Mouse (Mus musculus) gonadal fat pad, adult 2 months (tissue): ENCODE data around the gene 4930452B06Rik. TPM values are rescaled to one million over a fixed set of nuclear protein-coding genes. Genes with fewer than 3 reads are reported as not detected.

Experiments used
- DNase-seq: peaks from one replicate; pipeline ENCODE4 v3.0.0-alpha.2; 2012; ENCODE audit warnings: low read depth
- polyA plus RNA-seq: library from polyadenylated mRNA; depleted of rRNA; stranded (reverse); fragments of >200 nt; gene quantifications from 2 replicates; pipeline ENCODE4 v1.2.3, GENCODE M21; 2012

Gene 4930452B06Rik
- polyA plus RNA-seq, 1 experiment = 1.8 TPM

DNA sequence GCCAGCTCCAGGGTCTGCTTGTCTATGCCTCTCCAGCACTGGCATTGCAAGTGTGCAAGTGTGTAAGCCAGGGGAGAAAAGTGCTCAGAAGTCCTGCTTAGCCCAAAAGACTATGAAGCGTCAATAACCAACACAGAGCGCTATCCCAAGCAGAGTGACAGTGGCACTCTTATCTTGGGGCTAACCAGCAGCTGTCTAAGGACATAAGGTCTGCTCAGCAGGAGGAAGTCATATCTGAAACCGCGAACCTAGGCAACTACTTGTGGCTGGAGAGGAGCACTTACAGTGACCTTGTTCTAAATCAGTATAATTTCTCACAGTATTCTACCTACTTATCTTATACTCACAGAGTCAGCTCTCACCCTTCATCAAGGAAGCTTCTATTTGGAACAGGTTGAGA is 214.9 kb downstream of the 4930452B06Rik start:
- no peak for DNase-seq

DNA sequence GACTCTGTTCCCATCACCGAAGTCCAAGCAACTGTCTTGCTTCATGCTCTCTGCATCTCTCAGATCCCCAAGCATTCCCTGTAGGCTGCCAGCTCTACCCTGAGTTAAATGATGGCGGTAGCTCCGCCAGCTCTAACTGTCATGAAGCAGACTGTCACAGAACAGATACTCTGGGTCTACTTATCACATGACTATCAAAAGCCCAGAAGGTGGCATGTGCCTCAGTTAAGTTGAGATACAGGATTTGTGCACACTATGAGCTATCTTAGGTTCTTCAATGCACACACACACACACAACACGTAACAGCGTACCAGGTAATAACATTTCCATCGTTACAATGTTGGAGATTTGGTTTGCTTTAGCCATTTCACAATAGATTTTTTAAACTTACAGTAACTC is 215.7 kb downstream of the 4930452B06Rik start:
- no peak for DNase-seq

DNA sequence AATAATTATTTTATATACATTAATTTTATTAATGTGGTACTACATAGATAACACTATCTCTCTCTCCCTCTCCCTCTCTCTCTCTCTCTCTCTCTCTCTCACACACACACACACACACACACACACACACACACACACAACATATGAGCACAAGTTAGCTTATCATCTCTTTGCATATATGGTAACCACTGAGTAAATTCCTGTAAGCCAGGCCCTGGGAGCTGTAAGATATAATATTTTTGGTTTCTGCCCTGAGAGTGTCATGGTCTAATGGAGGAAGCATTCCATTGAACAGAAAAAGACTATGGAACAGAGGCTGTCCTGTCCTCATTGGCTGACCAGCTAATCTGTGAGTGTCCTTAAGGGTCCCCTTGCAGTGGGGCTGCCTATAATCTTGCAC is 216.7 kb downstream of the 4930452B06Rik start:
- DNase-seq = no peak

DNA sequence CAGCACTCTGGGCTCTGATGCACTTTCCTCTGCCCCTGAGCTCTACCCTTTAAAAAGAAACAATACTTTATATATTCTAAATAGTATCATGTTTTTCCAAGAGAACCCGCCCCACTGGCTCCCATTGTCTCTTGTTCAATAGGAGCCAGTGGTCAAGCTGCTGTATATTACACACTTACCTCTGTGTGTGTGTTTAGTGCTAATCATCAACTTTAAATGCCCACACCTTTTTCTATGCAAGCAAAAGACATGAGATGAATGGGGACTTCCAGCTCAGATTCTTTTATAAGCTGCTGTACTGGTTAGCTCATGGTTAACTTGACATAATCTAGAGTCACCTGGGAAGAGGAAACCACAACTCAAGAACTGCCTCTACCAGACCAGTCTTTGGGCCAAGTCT is 218.7 kb downstream of the 4930452B06Rik start:
- no peak for DNase-seq

DNA sequence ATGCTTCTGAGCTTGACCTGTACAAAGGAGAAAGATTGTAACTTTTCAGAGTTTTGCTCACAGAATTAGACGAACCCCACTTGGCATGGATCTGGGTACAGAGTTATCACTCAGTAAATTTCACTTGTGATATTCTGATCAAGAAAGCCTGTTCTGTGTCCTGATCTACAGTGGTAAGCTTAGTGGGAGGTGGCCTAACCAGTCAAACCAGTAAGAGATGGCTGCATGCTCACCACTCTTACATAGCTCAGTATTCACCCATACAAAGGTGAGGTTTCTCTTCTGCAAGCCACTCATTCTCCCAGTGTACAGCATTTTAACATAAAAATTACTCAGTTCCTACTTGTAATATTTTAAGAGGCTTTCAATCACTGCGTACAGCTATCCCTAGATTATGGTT is 221.7 kb downstream of the 4930452B06Rik start:
- no peak for DNase-seq

DNA sequence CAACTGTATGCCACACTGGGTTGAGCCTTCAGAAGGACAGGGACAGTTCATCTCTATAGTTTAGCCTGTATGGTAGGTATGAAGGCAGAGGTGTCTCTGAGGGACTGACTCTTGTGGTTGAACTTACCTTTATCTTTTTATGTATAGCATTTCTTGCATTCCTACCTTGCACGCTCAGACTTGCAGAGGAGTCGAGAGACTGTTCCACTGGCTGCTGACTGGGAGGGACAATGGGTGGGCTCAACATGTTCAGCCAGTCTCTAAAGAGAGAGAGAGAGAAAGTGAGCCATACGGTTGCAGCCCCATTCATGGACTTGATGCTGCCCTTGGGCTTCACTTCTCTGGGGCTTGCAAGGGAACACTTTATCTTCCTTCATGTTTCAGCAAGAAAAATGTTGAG is 223.3 kb downstream of the 4930452B06Rik start:
- DNase-seq = no peak

DNA sequence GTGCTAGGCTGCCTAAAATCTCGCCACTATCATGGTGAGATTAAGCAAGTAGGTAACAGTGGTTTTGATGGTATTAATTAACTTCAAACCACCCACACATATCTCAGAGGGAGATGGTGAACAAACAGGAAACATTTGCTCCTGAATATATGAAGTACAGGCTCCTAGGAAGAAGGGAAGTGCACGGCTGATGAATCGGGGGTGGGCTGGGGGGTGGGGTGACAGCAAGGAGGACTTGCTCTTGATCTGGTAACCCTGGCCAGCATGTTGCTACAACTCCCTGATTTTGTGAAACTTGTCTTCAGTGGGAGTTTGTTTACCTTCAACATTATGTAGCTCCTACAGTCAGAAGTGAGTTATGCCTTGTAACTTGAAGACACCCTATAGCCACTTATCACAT is 224.4 kb downstream of the 4930452B06Rik start:
- no peak for DNase-seq

DNA sequence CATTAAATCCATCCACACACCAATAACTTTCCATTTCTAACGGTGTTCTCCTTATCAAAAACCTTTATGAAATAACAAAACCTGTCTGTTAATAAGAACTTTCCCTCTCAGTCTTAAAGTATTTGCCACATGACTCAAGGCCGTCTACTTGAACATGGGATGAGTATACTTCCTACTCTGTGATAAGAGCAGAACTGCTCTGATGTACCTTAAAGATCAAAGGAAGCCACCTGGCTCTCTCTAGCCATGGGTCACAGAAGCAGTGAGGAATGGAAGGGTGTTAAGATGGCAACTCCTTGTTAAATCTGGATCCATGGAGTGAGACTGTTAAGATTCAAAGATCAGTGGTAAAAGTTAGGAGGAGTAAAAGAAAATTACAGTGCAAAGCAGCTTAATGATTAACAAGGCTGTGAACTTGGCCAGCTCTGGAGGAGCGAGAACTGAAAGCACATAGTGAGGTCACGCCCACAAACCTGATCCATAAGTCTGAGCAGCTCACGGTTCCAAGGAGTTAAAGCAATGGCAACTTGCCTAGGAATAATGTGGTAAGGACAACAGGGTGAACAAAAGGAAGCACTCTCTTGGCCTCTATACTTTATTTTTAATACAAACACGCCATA is 235.3 kb downstream of the 4930452B06Rik start:
- no peak for DNase-seq

DNA sequence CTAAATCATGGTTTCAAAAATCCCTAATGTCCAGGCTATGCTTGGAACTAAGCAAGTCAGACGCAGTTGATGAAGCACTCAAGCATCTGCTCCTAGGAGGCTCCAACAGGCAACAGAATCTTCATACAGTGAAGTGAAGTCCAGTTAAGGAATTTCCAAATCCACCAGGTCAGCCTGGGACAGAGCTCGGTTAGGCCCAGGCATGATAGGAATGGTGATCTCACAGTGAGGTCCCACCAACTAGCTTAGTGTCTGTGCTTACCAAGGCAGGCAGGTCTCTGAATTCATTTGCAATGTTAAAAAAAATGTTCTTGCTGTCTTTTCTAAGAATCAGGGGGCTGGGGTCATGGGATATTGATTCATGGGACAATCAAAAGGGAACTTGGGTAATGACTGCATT is 236.3 kb downstream of the 4930452B06Rik start:
- no peak for DNase-seq

DNA sequence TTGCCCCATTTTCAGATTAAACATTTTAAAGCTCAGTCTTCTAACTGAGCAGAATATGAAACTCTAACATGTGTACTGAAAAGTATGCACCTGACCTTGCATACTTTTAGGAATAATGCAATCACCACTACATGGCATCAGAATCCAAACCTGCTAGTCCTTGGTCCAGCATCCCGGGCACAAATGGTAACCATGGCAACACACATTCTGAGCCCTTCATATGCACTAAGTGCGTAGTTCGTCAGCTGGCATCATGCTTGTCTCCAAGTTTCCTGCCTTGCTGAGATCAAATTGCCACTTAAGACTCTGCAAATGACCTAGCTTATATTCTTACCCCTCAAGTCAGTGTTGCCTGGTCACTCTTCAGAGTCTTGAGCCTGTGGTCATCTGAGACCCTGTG is 243.2 kb downstream of the 4930452B06Rik start:
- no peak for DNase-seq

DNA sequence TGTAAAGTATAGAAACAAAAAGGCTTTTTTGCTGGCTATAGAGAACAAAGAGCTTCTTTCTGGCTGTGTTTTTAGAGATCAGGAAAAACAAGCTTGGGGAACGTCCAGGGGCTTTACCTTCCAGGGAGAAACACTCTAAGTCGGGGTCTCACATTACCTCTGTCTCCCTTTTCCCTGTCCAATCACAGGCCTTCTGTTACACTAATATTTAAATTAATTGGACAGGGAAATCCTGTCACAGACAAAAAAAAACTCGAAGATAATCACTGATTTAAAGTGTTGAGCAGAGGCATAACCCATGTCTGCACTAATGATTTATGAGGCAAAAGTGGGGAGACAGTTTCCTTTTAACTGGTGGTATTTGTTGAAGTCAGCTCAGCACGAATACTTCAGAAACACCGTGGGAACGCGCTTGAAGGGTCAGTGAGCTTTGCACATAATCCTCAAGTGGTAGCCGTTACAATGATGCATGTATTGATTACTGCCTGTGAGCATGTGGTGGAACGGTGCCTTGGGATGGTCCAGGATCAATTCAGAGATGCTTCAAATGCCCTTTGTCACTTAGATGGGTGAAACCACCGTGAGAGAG is 244.7 kb downstream of the 4930452B06Rik start:
- no peak for DNase-seq

DNA sequence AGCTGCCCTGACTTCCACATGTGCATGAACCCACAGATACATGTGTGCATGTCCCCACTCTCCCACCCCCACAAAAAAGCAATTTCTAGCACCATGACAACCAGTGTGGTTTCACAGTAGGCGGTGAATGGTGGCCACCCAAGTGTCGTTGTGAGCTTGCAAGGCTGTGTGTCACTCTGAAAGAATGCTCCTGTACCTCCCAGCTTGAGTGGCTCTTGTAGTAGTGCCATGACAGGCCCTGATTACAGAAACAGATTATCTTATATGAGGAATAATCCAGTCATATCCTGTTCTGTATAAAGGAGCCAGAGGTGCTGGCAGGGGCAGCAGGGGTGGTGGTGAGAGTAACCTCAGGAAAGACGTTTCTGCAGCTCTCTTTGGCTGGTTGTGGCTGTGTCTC is 247.4 kb downstream of the 4930452B06Rik start:
- DNase-seq = no peak

DNA sequence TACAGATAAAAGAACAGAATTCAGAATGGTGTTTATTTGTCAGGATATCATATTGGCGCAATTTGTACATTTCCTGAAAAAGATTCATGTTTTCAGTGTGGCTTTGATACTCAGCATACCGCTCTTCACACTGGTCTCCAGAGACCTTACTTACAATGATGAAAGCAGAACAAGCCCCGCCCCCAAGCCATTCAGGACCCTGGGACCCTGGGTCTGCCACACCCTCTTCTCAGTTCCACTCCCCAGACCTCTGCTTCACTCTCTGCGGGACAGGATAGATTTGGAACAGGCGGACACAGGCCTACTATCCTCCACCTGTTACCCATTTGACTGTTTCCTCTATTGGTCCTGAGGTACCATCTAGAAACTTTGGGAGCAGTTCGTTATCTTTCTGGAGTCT is 260.1 kb downstream of the 4930452B06Rik start:
- DNase-seq = no peak

DNA sequence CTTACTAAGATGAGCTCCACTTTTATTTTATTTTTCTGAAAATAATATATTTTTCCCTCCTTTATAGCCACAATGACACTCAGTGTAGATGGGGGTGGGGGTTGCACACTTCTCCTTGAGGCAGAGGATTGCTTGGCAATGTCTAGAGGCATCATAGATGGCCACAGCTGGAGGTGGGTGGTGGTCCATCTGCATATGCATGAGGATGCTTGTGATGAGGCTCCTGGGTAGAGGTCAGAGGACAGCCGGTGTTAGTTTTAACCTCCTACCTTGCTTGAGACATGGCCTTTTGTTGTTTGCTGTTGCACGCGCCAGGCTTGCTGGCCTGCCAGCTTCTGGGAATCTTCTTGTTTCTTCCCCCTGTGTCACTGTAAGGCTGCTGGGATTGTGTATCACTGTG is 262.7 kb downstream of the 4930452B06Rik start:
- DNase-seq = no peak

DNA sequence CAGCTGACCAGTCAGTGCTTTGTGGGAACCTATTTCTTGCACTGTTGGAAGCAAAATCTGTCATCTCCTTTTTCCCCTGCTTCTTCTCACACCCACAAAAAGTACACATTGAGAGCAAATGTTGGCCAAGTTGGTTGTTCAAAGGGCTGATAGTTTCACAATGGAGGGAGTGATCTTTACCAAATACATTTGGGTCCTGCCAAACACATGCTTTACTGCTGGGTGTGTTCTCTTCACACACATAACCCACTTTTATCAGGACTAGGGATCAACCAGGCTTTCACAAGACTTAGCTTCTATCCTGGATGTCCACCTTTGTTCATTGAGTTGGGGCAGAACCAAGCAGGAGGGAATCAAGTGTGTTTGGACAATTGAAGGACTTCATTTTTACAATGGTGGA is 267.5 kb downstream of the 4930452B06Rik start:
- no peak for DNase-seq

DNA sequence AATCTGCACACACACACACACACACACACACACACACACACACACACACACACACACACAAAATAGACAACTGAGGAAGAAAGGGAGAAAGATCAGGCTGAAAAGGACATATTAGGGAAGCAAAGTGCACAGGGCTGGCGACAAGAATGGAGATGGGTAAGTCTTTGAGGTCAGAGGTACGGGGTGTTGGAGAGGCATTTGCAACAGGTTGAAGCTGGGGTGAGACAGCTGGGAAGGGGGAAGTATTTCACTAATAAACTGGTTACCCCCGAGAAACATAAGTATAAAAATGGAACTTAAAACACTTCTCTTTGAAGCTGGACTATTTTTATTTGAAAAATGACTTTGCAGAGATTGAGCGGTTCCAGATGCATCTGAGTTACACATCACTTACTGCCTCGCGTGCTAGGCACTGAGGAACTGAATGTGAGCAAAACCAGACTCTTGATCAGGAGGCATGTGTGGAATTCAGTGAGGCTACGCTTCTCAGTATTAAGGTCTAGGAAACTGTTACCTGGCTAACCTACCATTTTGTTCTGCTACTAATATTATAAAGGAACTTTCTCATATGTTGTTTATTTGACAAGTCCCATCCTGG is 270.3 kb downstream of the 4930452B06Rik start:
- DNase-seq = no peak

DNA sequence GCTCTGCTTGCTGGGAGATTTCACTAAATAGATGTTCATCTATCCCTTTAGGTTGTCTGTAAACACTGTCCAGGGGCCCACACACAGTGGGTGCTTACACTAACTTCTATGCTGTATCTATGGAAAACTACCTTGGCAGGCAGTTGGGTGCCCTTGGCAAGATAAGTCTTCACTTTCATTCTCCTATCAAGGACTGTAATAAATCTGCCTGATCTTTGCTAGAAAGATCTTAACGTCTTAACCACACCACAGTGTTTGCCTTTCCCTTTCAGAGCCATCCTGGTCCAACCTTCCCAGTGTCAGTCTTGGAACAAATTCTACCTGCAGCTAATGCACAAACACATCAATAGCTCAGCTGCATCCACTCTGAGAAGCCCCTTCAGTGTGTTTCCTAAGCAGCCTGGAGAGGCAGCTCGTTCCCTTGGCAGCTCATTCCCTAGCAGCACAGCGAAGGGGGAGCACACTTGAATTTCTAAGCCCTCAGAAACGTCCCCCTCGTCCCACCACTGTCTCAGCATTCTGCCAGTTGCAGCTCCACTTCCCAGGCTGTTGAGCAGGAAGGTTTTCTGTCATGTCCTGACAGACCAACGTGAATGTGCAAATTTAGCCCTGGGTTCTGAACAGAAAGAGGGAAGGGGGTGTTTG is 273.7 kb downstream of the 4930452B06Rik start:
- DNase-seq = no peak
